Mouse (Mus musculus): ENCODE measurements around the gene Nxpe3. TPM values are rescaled to one million over a fixed set of nuclear protein-coding genes. Genes with fewer than 3 reads are reported as not detected.
"Not testable (repeated sequence)": the region's sequence is repeated elsewhere in the genome, so short reads cannot be mapped to it uniquely, and the experiment has no call there.

Gene Nxpe3
- total RNA-seq, 2 experiments from 2014 or later = 3.3 to 4.2 TPM

GRCm38 (mm10) chr16:55838510-55839474 lies 56.3 kb downstream of the Nxpe3 start, which contains the start of gene Nfkbiz:
Gene Nfkbiz (minus strand): TSS chr16:55838899.
- peak; percentile 92 for ATAC-seq (replicated peaks; ENCODE audit: low FRiP score, poor library complexity, severe bottlenecking)

GRCm38 (mm10) chr16:55838129-55838509 lies 57.0 kb downstream of the Nxpe3 start:
- no peak for ATAC-seq (replicated peaks; ENCODE audit: low FRiP score, poor library complexity, severe bottlenecking)

GRCm38 (mm10) chr16:55837653-55838052 lies 57.4 kb downstream of the Nxpe3 start:
- not testable (repeated sequence) for ATAC-seq (replicated peaks; ENCODE audit: low FRiP score, poor library complexity, severe bottlenecking)

- ATAC-seq (replicated peaks; ENCODE audit: low FRiP score, poor library complexity, severe bottlenecking) = no peak
These were observed 57.9 kb downstream of the Nxpe3 start for GRCm38 (mm10) chr16:55837168-55837567.

- ATAC-seq (replicated peaks; ENCODE audit: low FRiP score, poor library complexity, severe bottlenecking) = no peak
These were observed 59.3 kb downstream of the Nxpe3 start for GRCm38 (mm10) chr16:55835798-55836197.

- ATAC-seq (replicated peaks; ENCODE audit: low FRiP score, poor library complexity, severe bottlenecking) = no peak
These were observed 62.5 kb downstream of the Nxpe3 start for GRCm38 (mm10) chr16:55832617-55833016.

- ATAC-seq (replicated peaks; ENCODE audit: low FRiP score, poor library complexity, severe bottlenecking) = no peak
These were observed 63.0 kb downstream of the Nxpe3 start for GRCm38 (mm10) chr16:55832040-55832439.

GRCm38 (mm10) chr16:55831451-55831850 lies 63.6 kb downstream of the Nxpe3 start:
- ATAC-seq (replicated peaks; ENCODE audit: low FRiP score, poor library complexity, severe bottlenecking) = no peak

GRCm38 (mm10) chr16:55823398-55824155 lies 71.5 kb downstream of the Nxpe3 start:
- ATAC-seq (replicated peaks; ENCODE audit: low FRiP score, poor library complexity, severe bottlenecking) = no peak

- ATAC-seq (replicated peaks; ENCODE audit: low FRiP score, poor library complexity, severe bottlenecking) = no peak
These were observed 72.2 kb downstream of the Nxpe3 start for GRCm38 (mm10) chr16:55822741-55823397.

- peak; percentile 96 for ATAC-seq (replicated peaks; ENCODE audit: low FRiP score, poor library complexity, severe bottlenecking)
These were observed 72.9 kb downstream of the Nxpe3 start for GRCm38 (mm10) chr16:55821997-55822740.

GRCm38 (mm10) chr16:55821571-55821981 lies 73.5 kb downstream of the Nxpe3 start:
- no peak for ATAC-seq (replicated peaks; ENCODE audit: low FRiP score, poor library complexity, severe bottlenecking)

GRCm38 (mm10) chr16:55820916-55821570 lies 74.0 kb downstream of the Nxpe3 start:
- ATAC-seq (replicated peaks; ENCODE audit: low FRiP score, poor library complexity, severe bottlenecking) = no peak

- ATAC-seq (replicated peaks; ENCODE audit: low FRiP score, poor library complexity, severe bottlenecking) = no peak
These were observed 74.7 kb downstream of the Nxpe3 start for GRCm38 (mm10) chr16:55820161-55820915.

- no peak for ATAC-seq (replicated peaks; ENCODE audit: low FRiP score, poor library complexity, severe bottlenecking)
These were observed 75.8 kb downstream of the Nxpe3 start for GRCm38 (mm10) chr16:55819186-55819861.

GRCm38 (mm10) chr16:55817717-55818515 lies 77.2 kb downstream of the Nxpe3 start:
- no peak for ATAC-seq (replicated peaks; ENCODE audit: low FRiP score, poor library complexity, severe bottlenecking)
